Mouse (Mus musculus) hindbrain, embryonic 12.5 days (tissue): ENCODE measurements at regions not wholly inside any gene's neighbourhood (a gene's known extent, or its start where the extent isn't known, plus 50 kb on each side); places are given as distances from the start of the nearest gene placed in this dataset.
"Not testable (repeated sequence)": the region's sequence is repeated elsewhere in the genome, so short reads cannot be mapped to it uniquely, and the experiment has no call there.

Experiments
- ATAC-seq: fragments of 200-750 bp; cut with Nextera tagmentation; 2 replicates; pipeline ENCODE4 v1.8.0; 2017; ENCODE audit warnings: moderate TSS enrichment; ENCODE audit not compliant: low FRiP score
- H3K27ac ChIP-seq: fragments of 300-500 bp; sonication (generic); 2 replicates; pipeline ENCODE4 v1.5.1; 2016; ENCODE audit warnings: mild to moderate bottlenecking
- H3K27me3 ChIP-seq: fragments of 300-500 bp; sonication (generic); 2 replicates; pipeline ENCODE4 v1.6.1; 2016; ENCODE audit warnings: mild to moderate bottlenecking
- H3K36me3 ChIP-seq: fragments of 300-500 bp; sonication (generic); 2 replicates; pipeline ENCODE4 v1.6.1; 2016; ENCODE audit warnings: mild to moderate bottlenecking
- H3K4me1 ChIP-seq: fragments of 300-500 bp; sonication (generic); 2 replicates; pipeline ENCODE4 v1.6.1; 2016
- H3K4me2 ChIP-seq: fragments of 300-500 bp; sonication (generic); replicated peaks from 2 replicates; pipeline ENCODE4 v1.6.1; 2016; ENCODE audit warnings: mild to moderate bottlenecking
- H3K4me3 ChIP-seq: fragments of 300-500 bp; sonication (generic); 2 replicates; pipeline ENCODE4 v1.5.1; 2016; ENCODE audit warnings: mild to moderate bottlenecking
- H3K9ac ChIP-seq: fragments of 300-500 bp; sonication (generic); 2 replicates; pipeline ENCODE4 v1.6.1; 2016; ENCODE audit warnings: mild to moderate bottlenecking, moderate library complexity
- H3K9me3 ChIP-seq: fragments of 300-500 bp; sonication (generic); replicated peaks from 2 replicates; pipeline ENCODE4 v1.6.1; 2016; ENCODE audit warnings: mild to moderate bottlenecking
- WGBS: fragments of 180-500 bp; shearing (Covaris S2); methylation state at CpG from one replicate; pipeline ENCODE4 v1.1.7; 2016; 5-methylcytosine and 5-hydroxymethylcytosine counted together

GRCm38 (mm10) chr16:61056175-61056574 is 450.8 kb upstream of the Epha6 start:
- H3K4me1 ChIP-seq, H3K36me3 ChIP-seq, H3K9me3 ChIP-seq, H3K9ac ChIP-seq, ATAC-seq, H3K27me3 ChIP-seq, H3K4me2 ChIP-seq, H3K27ac ChIP-seq, H3K4me3 ChIP-seq: not testable (repeated sequence)
- 76% methylated on average over 14 of the region's 14 CpGs for WGBS

- ATAC-seq, result peak; percentile 73
These were observed 435.8 kb upstream of the Epha6 start for GRCm38 (mm10) chr16:61041140-61041586.

More at GRCm38 (mm10) chr16:61041140-61041586, 435.8 kb upstream of the Epha6 start:
- Histone ChIP-seq H3K4me1 (no peaks in the 10 kb centered on the region), H3K36me3 (no peaks in the 10 kb centered on the region), H3K27me3 (no peaks in the 10 kb centered on the region), H3K4me3 (no peak overlapping the region), H3K4me2 (no peak overlapping the region), H3K9ac (no peak overlapping the region), H3K27ac (no peak overlapping the region), H3K9me3 (no peaks in the 10 kb centered on the region)
- WGBS, result 60% methylated on average over 7 of the region's 7 CpGs
